Mouse (Mus musculus) gastrocnemius, postnatal 14 days (tissue): ENCODE measurements at regions not wholly inside any gene's neighbourhood (a gene's known extent, or its start where the extent isn't known, plus 50 kb on each side); places are given as distances from the start of the nearest gene placed in this dataset.

Source experiments
- DNase-seq: peaks from one replicate; pipeline ENCODE4 v3.0.0; 2021; ENCODE audit warnings: mixed read lengths
- intact Hi-C: fragments of 180-260 bp; cut with DNase I; formaldehyde crosslinking; loops from one replicate; pipeline ENCODE4 v1.15.1; 2025; ENCODE audit warnings: low total_unique reads

- no peak for DNase-seq
- intact Hi-C loops, result no loop called here
Measured at GRCm38 (mm10) chr6:33117877-33118276, 57.8 kb upstream of the Chchd3 start.

GRCm38 (mm10) chr6:33120581-33120980 lies 60.5 kb upstream of the Chchd3 start:
- no peak for DNase-seq
- intact Hi-C loops, result no loop called here

DNA sequence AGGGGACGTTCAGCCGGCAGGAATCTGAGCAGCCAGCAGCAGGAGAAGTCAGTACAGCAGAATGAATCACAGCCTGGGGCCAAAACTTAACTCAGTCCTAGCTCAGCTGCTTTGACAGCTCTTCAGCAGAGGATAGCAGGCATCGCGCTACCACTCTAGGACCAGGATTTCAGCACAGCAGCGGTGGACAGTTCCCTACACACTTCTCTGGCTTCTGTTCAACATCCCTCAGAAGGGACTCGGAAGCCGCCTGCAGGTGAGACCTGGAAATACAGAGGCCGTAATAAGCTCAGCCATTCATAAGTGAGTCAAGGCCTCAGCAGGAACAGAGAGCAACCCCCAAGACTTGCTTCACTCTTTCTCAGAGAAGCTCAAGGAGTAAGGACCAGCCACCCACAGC lies 66.5 kb upstream of the Chchd3 start:
- DNase-seq, result peak; percentile 65
- intact Hi-C loops, result no loop called here

GRCm38 (mm10) chr6:33136906-33137305 lies 76.8 kb upstream of the Chchd3 start:
- DNase-seq, result no peak
- intact Hi-C loops, result no loop called here

GRCm38 (mm10) chr6:33137823-33138222 lies 77.8 kb upstream of the Chchd3 start:
- DNase-seq, result no peak
- intact Hi-C loops, result no loop called here

- intact Hi-C loops, result no loop called here
- no peak for DNase-seq
Measured at GRCm38 (mm10) chr6:33166479-33166878, 82.4 kb upstream of the Exoc4 start.

- intact Hi-C loops, result no loop called here
- no peak for DNase-seq
Measured at GRCm38 (mm10) chr6:33173606-33174005, 75.3 kb upstream of the Exoc4 start.

DNA sequence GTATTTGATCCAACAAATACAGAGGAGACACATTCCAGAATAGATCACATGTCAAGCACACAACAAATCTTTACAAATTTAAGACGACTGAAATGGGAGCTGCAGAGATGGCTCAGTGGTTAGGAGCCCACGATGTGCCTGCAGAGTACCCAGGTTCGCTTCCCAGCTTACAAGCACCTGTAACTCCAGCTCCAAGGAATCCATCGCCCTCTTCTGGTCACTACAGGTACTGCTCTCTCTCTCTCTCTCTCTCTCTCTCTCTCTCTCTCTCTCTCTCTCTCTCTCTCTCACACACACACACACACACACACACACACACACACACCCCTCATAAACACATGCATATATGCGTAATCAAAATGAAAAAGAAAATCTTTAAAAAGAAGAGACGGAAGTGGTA lies 74.3 kb upstream of the Exoc4 start:
- intact Hi-C loops, result no loop called here
- DNase-seq, result no peak

- DNase-seq, result no peak
- intact Hi-C loops, result no loop called here
Measured at GRCm38 (mm10) chr6:33189521-33190246, 59.2 kb upstream of the Exoc4 start.

DNA sequence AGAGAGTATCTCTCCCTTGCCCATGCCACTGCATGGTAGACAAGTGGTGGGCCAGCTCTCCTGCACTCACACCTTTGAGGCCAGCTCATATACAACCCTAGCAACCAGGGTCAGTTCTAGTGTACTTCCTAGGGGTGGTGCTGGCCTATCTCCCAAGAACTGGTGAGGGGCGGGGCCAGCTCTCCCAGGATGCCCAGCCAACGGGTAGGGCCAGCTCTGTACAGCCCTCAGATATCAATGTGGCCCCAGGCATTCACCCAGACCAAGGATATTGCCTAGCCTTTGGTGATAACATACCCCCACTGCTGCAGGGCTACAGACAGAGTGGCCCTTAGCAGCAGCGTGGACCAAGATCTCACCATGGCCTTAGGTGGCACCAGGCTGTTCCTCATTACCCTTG lies 55.1 kb upstream of the Exoc4 start:
- DNase-seq, result no peak
- intact Hi-C loops, result no loop called here
